Mouse (Mus musculus): ENCODE data around the gene Rgl1.

Gene Rgl1

DNA sequence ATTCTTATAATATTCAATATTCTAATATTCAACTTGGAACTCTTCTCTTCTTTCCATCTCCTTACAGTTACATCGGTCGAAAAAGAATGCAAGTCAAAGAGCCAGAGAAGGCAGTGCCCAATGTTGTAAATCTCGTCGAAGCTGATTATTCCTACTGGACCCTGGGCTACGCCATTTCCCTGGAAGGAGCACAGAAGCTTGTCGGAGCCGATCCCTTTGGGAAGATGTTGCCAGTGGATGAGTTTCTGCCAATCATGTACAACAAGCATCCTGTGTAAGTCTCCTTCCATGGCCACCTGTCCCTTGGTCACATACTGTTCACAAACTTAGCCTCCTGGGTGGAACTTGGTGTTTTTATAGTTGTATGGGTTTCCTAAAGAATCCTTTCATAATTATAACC, 259.4 kb downstream of the Rgl1 start:
- Histone ChIP-seq H3K9me3 (ENCODE audit: low read length) (no peaks in the 10 kb centered on the region), H3K36me3 (ENCODE audit: insufficient read depth, low read length) (no peaks in the 10 kb centered on the region), H3K4me1 (replicated peaks; ENCODE audit: low read depth, low read length) (no peaks in the 10 kb centered on the region), H3K27me3 (ENCODE audit: insufficient read depth, low read length) (0 out of 2 replicates have a peak, but pooled peaks cover 2% of the 10 kb centered on the region), H3K4me3 (replicated peaks; ENCODE audit: low read length) (no peak overlapping the region)
- TF ChIP-seq CTCF (conservative IDR thresholded peaks at IDR 0.05; ENCODE audit: low read length) (no peak), POU5F1 (IDR thresholded peaks at IDR 0.05; ENCODE audit: borderline replicate concordance, low read length) (no peak), NANOG (IDR thresholded peaks at IDR 0.05; ENCODE audit: borderline replicate concordance, low read length) (no peak)

DNA sequence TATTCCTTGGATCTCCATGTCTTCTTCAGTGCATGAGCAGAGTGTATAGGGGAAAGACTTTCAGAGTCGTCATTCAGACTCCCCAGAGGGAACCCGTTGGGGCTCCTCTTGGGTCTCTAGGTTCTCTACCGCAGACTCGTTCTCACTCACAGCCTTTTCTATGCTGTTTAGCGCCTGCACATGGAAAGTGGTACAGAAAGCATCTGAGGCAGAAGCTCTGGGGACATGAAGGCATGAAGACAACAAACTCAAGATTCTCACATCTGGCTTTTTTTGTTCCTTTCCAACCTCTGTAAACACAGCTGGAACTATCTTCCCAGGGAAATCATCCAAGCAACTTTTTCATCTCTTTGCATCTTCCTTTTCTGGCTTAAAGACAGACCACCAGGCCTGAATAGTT, 260.0 kb downstream of the Rgl1 start:
- H3K4me1 ChIP-seq (replicated peaks; ENCODE audit: low read depth, low read length): no peaks in the 10 kb centered on the region
- H3K4me3 ChIP-seq (replicated peaks; ENCODE audit: low read length): no peak overlapping the region
- no peaks in the 10 kb centered on the region for H3K27me3 ChIP-seq (ENCODE audit: insufficient read depth, low read length)
- no peaks in the 10 kb centered on the region for H3K9me3 ChIP-seq (ENCODE audit: low read length)
- no peaks in the 10 kb centered on the region for H3K36me3 ChIP-seq (ENCODE audit: insufficient read depth, low read length)
- no peak for TF ChIP-seq POU5F1 (IDR thresholded peaks at IDR 0.05; ENCODE audit: borderline replicate concordance, low read length)
- no peak for TF ChIP-seq NANOG (IDR thresholded peaks at IDR 0.05; ENCODE audit: borderline replicate concordance, low read length)
- TF ChIP-seq CTCF (conservative IDR thresholded peaks at IDR 0.05; ENCODE audit: low read length): no peak

DNA sequence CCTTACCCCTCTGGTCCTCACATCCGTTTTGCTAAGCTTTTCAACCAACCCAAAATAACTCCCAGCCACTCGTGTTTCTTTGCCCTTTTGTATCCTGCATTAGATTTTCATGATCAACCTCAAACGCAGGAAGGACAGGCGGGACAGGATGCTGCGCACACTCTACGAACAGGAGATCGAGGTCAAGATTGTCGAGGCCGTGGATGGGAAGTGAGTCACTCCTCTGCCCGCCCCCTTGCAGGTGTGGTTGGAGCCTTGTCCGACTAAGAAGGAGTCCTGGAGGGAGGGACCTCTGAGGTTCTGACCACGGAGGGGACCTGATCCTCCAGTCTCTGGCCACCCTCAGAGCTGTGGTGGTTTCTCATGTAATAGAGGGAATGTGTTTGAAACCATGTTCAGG, 266.3 kb downstream of the Rgl1 start:
- Histone ChIP-seq H3K4me1 (replicated peaks; ENCODE audit: low read depth, low read length) (no peaks in the 10 kb centered on the region), H3K36me3 (ENCODE audit: insufficient read depth, low read length) (no peaks in the 10 kb centered on the region), H3K9me3 (ENCODE audit: low read length) (no peaks in the 10 kb centered on the region), H3K4me3 (replicated peaks; ENCODE audit: low read length) (no peak overlapping the region), H3K27me3 (ENCODE audit: insufficient read depth, low read length) (no peaks in the 10 kb centered on the region)
- TF ChIP-seq NANOG (IDR thresholded peaks at IDR 0.05; ENCODE audit: borderline replicate concordance, low read length) (no peak), POU5F1 (IDR thresholded peaks at IDR 0.05; ENCODE audit: borderline replicate concordance, low read length) (no peak), CTCF (conservative IDR thresholded peaks at IDR 0.05; ENCODE audit: low read length) (no peak)

DNA sequence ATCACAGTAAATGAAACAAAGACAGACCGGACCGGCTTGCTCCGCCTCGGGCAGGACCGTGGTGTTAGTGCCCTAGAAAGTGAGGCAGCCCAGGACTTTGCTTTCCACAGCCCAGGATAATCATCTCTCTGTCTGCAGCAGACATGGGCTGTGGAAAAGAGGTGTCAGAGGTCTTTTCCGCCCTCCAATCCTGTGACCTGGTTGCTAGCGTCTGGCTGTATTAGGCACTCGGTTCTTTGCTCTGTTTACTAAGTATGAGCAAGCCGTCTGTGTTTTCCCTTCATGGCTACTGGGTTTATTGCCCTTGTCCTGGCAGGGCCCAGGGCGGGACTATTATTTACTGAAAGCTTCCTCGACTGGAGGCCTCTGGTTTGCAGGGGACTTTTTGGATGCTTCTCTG, 268.6 kb downstream of the Rgl1 start:
- Histone ChIP-seq H3K4me1 (replicated peaks; ENCODE audit: low read depth, low read length) (no peaks in the 10 kb centered on the region), H3K36me3 (ENCODE audit: insufficient read depth, low read length) (no peaks in the 10 kb centered on the region), H3K9me3 (ENCODE audit: low read length) (peaks cover 7% of the 10 kb centered on the region; the same call in 1 of the 2 replicates), H3K4me3 (replicated peaks; ENCODE audit: low read length) (peak overlapping the region; percentile 26; the same call in 1 of the 2 replicates), H3K27me3 (ENCODE audit: insufficient read depth, low read length) (no peaks in the 10 kb centered on the region)
- TF ChIP-seq POU5F1 (IDR thresholded peaks at IDR 0.05; ENCODE audit: borderline replicate concordance, low read length) (no peak), NANOG (IDR thresholded peaks at IDR 0.05; ENCODE audit: borderline replicate concordance, low read length) (no peak), CTCF (conservative IDR thresholded peaks at IDR 0.05; ENCODE audit: low read length) (no peak)

DNA sequence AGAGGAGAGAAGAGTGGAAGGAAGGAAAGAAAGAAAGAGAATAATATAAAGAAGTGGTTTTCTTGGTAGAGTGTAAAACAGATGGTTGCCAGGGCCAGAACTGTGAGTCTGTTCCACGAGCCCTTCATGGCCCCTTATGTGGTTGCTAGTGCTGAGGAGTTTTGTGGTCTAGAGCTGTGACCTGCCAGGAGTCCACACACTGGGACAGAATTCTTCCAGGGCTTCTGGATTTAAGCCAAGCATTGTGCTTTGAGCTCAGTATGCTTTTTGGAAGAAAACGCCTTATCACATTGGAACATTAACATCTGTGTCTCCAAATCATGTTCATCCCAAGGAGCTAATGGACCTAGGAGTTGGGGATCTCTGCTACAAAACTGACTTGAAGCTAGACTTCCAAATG, 269.3 kb downstream of the Rgl1 start:
- Histone ChIP-seq H3K4me1 (replicated peaks; ENCODE audit: low read depth, low read length) (no peaks in the 10 kb centered on the region), H3K9me3 (ENCODE audit: low read length) (peaks cover 7% of the 10 kb centered on the region; the same call in 1 of the 2 replicates), H3K27me3 (ENCODE audit: insufficient read depth, low read length) (no peaks in the 10 kb centered on the region), H3K36me3 (ENCODE audit: insufficient read depth, low read length) (no peaks in the 10 kb centered on the region), H3K4me3 (replicated peaks; ENCODE audit: low read length) (no peak overlapping the region)
- TF ChIP-seq CTCF (conservative IDR thresholded peaks at IDR 0.05; ENCODE audit: low read length) (no peak), POU5F1 (IDR thresholded peaks at IDR 0.05; ENCODE audit: borderline replicate concordance, low read length) (no peak), NANOG (IDR thresholded peaks at IDR 0.05; ENCODE audit: borderline replicate concordance, low read length) (no peak)

DNA sequence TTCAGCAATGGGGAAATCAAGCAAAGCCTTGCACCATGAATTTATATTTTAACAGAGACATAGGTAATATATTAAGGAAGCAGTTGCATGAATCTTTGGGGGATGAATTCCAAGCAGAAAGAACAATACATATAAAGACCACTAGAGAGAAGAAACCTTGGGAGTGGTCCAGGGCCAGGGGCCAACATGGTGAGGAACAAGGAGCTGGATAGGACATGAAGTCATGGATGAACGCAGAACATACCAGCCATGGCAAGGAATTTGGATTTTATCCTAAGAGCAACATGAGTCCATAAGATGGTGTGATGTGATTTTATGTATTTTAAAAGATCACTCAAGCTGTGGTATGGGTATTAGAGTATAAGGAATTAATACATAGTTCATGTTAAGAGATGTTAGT, 273.9 kb downstream of the Rgl1 start:
- no peaks in the 10 kb centered on the region for H3K36me3 ChIP-seq (ENCODE audit: insufficient read depth, low read length)
- H3K27me3 ChIP-seq (ENCODE audit: insufficient read depth, low read length): no peaks in the 10 kb centered on the region
- H3K4me3 ChIP-seq (replicated peaks; ENCODE audit: low read length): no peak overlapping the region
- TF ChIP-seq POU5F1 (IDR thresholded peaks at IDR 0.05; ENCODE audit: borderline replicate concordance, low read length) (no peak), NANOG (IDR thresholded peaks at IDR 0.05; ENCODE audit: borderline replicate concordance, low read length) (no peak), CTCF (conservative IDR thresholded peaks at IDR 0.05; ENCODE audit: low read length) (no peak)
- H3K9me3 ChIP-seq (ENCODE audit: low read length): peaks cover 7% of the 10 kb centered on the region; the same call in 1 of the 2 replicates
- H3K4me1 ChIP-seq (replicated peaks; ENCODE audit: low read depth, low read length): no peaks in the 10 kb centered on the region

DNA sequence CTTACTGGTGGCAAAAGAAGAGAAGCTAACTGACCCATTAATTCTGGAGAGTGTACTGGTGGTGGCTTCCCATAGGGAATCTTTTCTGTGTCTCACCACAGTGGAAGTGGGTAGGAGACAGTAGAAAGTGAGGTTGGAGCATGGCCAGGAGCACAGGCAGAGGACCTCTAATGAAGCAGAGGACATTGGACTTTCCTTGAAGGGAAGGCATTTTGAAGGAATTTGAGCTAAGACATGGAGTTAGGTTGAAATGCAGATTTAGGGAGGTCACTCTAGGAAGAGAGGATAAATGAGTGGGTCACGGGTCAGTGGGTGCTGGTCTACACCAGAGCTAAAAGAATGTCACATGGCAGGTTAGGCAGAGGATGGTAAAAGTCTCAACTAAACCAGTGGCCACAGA, 275.3 kb downstream of the Rgl1 start:
- no peaks in the 10 kb centered on the region for H3K36me3 ChIP-seq (ENCODE audit: insufficient read depth, low read length)
- H3K4me3 ChIP-seq (replicated peaks; ENCODE audit: low read length): no peak overlapping the region
- peaks cover 7% of the 10 kb centered on the region; the same call in 1 of the 2 replicates for H3K9me3 ChIP-seq (ENCODE audit: low read length)
- TF ChIP-seq POU5F1 (IDR thresholded peaks at IDR 0.05; ENCODE audit: borderline replicate concordance, low read length): no peak
- no peak for TF ChIP-seq CTCF (conservative IDR thresholded peaks at IDR 0.05; ENCODE audit: low read length)
- TF ChIP-seq NANOG (IDR thresholded peaks at IDR 0.05; ENCODE audit: borderline replicate concordance, low read length): no peak
- no peaks in the 10 kb centered on the region for H3K27me3 ChIP-seq (ENCODE audit: insufficient read depth, low read length)
- no peaks in the 10 kb centered on the region for H3K4me1 ChIP-seq (replicated peaks; ENCODE audit: low read depth, low read length)

DNA sequence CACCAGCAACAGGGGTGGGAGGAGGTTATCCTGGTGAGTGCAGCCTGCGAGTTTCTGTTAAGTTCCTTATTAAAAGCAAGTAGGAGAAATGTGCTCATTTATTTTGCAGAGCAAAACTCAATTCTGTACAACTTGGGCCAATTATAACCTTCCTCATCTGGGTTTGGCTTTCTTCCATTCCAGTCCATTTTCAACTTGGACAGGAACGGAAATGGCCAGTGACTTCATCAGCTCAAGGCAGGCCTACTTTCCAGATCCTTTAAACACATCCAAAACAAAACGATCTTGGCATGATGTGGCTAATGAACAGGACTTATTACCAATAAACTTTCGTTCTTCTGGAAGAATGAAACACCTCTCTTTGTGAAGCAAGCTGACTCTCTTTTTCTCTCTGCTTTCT, 290.0 kb downstream of the Rgl1 start:
- H3K4me1 ChIP-seq (replicated peaks; ENCODE audit: low read depth, low read length): no peaks in the 10 kb centered on the region
- H3K9me3 ChIP-seq (ENCODE audit: low read length): no peaks in the 10 kb centered on the region
- H3K27me3 ChIP-seq (ENCODE audit: insufficient read depth, low read length): no peaks in the 10 kb centered on the region
- TF ChIP-seq POU5F1 (IDR thresholded peaks at IDR 0.05; ENCODE audit: borderline replicate concordance, low read length): no peak
- no peak for TF ChIP-seq NANOG (IDR thresholded peaks at IDR 0.05; ENCODE audit: borderline replicate concordance, low read length)
- no peak for TF ChIP-seq CTCF (conservative IDR thresholded peaks at IDR 0.05; ENCODE audit: low read length)
- H3K36me3 ChIP-seq (ENCODE audit: insufficient read depth, low read length): no peaks in the 10 kb centered on the region
- no peak overlapping the region for H3K4me3 ChIP-seq (replicated peaks; ENCODE audit: low read length)

DNA sequence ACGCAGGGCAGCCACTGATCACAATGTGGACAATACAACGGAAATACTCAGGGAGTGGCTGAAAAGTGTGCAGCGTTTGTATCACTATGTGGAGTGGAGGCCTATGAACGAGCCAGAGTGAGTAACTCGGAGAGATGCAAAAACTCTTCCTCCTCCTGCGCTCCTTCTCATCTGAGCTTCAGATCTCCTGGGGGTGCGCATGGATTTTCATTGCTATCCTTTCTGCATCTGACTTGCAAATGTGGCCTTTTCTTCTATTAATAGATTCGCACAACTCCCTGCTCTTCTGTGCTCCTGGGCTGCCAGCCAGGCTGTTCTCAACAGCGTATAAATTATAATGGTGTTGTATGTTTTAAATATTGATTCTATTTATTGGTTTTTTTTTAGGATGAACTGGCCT, 297.7 kb downstream of the Rgl1 start:
- Histone ChIP-seq H3K9me3 (ENCODE audit: low read length) (no peaks in the 10 kb centered on the region), H3K4me1 (replicated peaks; ENCODE audit: low read depth, low read length) (no peaks in the 10 kb centered on the region), H3K36me3 (ENCODE audit: insufficient read depth, low read length) (no peaks in the 10 kb centered on the region), H3K4me3 (replicated peaks; ENCODE audit: low read length) (no peak overlapping the region), H3K27me3 (ENCODE audit: insufficient read depth, low read length) (no peaks in the 10 kb centered on the region)
- TF ChIP-seq POU5F1 (IDR thresholded peaks at IDR 0.05; ENCODE audit: borderline replicate concordance, low read length): no peak
- TF ChIP-seq NANOG (IDR thresholded peaks at IDR 0.05; ENCODE audit: borderline replicate concordance, low read length): no peak
- no peak for TF ChIP-seq CTCF (conservative IDR thresholded peaks at IDR 0.05; ENCODE audit: low read length)
